Mouse (Mus musculus) ES-CJ7 (cell line): ENCODE measurements around the gene Gm21954.

ENCODE experiments used
- DNase-seq: peaks from one replicate; pipeline ENCODE4 v3.0.0; 2011; ENCODE audit warnings: low read depth, low spot score

Gm21954 gene

GRCm38 (mm10) chr3:55472110-55472509 is at the start of gene Gm21954:
Gm21954 (minus strand) TSS chr3:55472210.
- no peak for DNase-seq

DNA sequence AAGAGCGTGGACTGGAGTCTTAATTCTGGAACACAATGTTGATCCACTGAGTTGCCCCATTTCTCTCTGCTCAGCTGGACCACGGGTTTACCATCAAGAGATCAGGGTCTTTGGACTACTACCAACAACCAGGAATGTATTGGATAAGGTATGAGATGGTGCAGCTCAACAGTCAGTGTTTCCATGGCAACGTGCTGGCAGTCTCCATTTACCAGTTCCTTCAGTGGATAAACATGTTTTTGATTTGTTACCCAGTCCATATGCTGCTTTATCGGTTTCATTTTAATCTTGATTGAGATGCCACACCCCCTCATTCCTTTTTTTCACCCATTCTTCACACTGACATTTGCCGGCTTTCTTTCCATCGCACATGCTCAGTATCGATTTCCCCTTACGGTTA is 49.8 kb upstream of the Gm21954 start:
- no peak for DNase-seq

DNA sequence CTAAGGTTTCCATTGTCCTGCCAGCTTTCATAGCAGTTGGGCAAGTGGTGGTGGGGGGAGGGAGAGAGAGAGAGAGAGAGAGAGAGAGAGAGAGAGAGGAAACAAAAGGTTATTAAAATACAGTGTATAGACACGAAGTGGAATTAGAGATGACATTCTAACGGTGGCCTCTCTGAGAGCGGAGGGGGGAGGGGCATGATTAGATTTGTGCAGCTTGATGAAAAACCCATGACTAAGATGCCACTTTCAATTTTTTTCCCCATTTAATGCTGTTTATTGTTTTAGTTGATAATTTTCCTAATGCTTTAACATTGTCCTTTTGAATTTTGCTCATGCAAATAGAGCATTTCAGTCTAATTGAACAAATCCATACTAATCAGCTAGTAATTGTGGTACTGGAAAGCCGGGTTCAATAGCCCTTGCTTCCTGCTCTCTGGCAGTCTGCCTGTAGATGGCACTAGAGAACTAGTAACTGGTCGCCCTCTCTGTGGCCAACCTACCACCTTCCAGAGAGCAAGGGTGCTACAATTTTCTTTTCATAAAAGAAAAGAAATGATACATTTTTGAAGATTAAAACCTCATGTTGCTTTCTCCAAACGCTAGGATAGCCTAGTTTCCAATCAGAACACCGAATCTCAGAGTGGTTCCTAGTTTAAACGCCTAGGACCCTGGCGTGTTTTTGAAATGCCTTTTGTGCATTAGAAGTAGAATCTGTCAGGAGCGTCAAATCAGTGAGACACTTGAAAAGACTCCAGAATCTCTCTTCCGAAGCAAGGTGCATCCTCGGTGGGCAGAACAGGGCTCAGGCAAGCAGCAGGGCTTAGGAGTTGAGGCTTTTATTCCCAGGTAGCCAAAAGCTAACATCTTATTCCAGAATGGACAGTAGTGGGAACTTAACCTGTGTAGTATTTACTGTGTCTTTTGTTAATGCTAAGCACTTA is 48.5 kb upstream of the Gm21954 start:
- DNase-seq, result peak; percentile 51

GRCm38 (mm10) chr3:55517454-55518014 is 45.5 kb upstream of the Gm21954 start:
- no peak for DNase-seq

DNA sequence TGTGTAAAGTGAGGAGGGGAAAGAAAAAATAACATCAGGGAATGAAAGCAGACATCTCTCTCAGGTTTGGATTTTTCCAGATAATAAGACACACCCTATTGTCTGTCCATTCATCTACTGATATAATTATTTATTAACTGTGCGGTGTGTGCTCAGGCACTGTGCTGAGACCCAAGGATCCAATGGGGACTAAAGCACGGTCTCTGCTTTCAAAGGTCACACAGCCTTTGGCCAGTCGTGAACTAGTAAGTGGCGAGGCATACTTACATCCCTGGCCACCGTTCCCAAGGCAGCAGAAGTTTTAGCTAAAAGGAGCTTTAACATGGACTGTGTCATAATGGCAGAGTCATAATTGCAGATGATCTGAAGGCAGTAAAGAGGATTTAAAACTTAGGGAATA is 44.0 kb upstream of the Gm21954 start:
- DNase-seq, result no peak

- DNase-seq, result no peak
Measured at GRCm38 (mm10) chr3:55511658-55512057, 39.6 kb upstream of the Gm21954 start.

GRCm38 (mm10) chr3:55510198-55510597 is 38.2 kb upstream of the Gm21954 start:
- DNase-seq, result no peak

GRCm38 (mm10) chr3:55499298-55499697 is 27.3 kb upstream of the Gm21954 start:
- DNase-seq, result no peak

- no peak for DNase-seq
Measured at GRCm38 (mm10) chr3:55496462-55496941, 24.5 kb upstream of the Gm21954 start.

GRCm38 (mm10) chr3:55495866-55496265 is 23.9 kb upstream of the Gm21954 start:
- no peak for DNase-seq

GRCm38 (mm10) chr3:55495231-55495630 is 23.2 kb upstream of the Gm21954 start:
- no peak for DNase-seq

DNA sequence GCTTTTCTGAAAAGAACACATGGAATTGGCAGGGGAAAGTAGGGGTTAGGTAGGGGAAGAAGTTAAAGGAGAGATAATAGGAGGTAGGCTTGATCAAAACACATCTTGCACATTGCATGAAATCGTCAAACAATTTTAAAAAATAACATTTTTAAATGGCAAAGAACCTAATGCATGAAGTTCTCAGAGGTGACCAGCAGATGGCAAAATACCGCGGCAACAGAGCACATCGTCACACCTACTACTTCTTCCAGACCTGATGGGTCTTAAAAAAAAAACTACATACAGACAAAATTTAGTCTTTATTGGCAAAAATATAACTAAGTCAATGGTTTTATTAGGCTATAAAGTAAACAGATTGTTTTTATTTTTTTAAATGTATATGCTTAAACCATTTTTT is 22.3 kb upstream of the Gm21954 start:
- DNase-seq, result no peak

GRCm38 (mm10) chr3:55492021-55492420 is 20.0 kb upstream of the Gm21954 start:
- DNase-seq, result no peak

DNA sequence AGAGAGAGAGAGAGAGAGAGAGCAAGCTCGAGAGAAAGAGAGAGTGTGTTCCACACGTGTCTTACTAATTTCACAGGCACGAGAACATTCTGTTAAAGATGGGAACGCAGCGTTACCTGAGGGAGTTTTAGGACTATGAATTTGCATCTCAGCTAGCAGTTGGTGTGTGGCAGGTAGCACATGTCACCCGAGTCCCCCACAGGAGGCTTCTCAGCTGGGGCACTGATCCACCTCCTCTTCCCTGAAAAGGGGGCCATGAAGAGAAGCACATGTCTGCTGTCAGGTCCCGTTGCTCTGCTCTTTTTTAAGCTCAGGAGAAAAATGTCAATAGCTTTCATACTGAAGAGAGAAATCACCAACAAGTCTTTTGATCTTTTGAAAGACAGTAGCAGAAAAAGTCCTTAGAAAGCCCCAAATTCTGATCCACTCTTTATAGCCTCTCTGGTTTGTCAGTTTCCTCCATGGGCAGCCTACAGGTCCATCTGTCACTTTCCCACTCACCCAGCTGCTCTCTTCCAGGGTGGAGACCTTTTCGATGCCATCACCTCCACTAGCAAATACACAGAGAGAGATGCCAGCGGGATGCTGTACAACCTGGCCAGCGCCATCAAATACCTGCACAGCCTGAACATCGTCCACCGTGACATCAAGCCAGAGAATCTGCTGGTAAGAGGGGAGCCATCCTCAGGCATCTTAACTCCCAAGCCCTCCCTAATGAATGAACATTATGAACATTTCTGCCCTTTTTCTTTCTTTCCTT is 17.4 kb upstream of the Gm21954 start:
- DNase-seq, result no peak

DNA sequence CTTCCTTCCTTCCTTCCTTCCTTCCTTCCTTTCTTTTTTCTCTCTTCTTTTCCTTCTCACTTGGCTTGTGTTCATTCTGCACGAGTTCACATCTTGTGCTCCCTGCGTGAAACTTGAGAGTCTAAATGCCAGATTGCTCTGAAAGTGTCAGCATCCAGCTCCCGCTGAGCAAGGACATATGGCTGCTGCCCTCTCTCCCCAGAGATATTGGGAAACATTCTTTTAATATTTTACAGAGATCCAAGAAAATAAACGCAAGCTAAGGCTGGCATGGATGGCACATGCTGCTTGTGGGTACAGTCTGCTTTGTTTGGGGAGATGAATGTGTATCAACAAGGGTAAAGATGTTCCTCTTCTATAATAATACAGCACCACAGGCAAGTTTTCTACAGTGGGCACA is 11.3 kb upstream of the Gm21954 start:
- no peak for DNase-seq

DNA sequence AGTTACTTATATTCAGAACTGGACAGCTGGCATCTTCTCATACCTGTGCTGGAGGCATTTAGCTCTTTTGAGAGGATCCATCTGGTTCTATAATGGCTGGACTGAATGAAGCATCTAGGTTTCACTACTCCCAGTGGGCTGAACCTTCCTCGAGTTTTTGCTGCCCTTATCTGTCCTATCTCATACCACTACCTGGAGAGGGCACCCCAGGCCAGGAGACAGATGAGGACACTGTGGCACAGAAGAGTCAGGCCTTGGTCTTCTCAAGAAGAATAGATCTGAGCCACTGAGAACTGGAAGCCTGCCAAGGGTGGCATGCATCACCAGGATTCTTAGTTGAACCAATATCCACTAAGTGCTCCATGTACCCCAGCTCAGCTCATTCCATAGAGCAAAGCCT is 9.1 kb upstream of the Gm21954 start:
- no peak for DNase-seq

DNA sequence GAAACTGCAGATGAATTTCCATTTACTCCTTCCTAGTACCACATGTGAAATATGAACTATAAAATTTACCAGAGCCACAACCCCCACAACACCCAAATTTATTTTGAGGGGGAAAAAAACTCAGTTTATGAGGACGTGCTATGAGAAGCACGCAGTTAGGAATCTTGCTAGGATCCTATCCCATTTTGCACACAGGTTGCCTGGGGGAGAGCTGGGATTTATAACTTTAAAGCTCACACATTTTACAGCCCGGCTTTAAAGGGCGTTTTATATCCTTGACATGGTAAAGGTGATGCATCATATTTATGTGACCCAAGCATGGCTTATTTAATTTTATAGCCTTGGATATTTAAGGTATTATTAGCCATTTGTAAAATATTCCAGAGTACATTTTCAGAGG is 7.3 kb upstream of the Gm21954 start:
- DNase-seq, result no peak

GRCm38 (mm10) chr3:55476694-55477093 is 4.7 kb upstream of the Gm21954 start:
- DNase-seq, result no peak

DNA sequence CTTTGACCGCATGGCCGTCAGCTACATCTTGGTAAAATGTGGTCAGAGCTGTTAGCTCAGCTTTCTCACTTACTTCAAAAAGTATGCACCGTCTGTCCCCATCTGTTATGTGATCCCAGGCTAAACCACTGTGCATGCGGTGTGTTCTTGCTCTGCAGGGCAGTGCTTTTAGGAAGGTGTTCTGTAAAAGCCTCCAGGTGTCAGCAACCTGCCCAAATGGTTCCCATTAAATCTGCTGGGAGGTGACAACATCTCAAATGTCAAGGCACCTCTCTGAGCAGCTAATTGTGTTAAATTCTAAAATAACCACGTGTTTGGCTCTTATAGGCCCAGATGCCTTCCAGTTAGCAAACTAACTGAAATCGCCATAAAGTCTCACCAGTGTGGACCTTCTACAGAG is 1.1 kb upstream of the Gm21954 start:
- no peak for DNase-seq

DNA sequence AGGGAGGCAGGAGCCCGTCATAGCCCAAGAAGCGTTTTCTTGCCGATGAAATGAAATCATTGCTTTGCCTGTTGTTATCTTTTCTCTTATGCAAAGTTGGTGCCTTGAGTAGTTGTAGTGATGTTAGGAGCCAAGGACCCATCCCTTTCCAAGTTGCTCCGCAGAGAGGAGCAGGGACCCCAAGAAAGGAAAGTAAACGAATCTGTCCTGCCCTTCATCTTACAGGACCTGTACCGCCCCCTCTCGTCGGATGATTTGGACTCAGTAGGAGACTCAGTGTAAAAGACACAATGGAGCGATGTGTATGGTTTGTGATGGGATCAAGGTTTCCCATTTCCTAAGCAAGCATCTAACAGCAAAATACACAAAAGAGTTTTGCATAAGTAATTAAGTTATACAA is 5.7 kb downstream of the Gm21954 start:
- no peak for DNase-seq

DNA sequence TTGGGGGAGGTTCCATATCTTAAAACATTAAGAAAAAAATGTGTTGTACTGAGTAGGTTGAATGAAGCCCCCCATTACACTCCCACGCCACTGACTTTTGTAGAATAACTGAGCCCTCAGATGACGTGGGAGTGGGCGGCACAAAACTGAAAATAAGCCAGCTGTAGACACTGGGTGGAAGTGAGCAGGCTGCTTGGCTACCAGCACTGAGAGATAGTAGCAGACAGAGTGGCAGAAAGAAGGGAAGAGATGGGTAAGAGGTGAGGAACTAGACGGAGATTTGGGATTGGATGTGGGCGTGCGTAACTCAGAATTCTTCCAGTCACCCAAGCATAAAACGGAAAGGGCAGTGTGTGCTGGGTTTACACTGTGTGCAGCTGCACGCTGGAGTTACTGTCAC is 6.2 kb downstream of the Gm21954 start:
- DNase-seq, result no peak

GRCm38 (mm10) chr3:55464226-55464625 is 7.8 kb downstream of the Gm21954 start:
- DNase-seq, result no peak
